In the genomic region with DNA sequence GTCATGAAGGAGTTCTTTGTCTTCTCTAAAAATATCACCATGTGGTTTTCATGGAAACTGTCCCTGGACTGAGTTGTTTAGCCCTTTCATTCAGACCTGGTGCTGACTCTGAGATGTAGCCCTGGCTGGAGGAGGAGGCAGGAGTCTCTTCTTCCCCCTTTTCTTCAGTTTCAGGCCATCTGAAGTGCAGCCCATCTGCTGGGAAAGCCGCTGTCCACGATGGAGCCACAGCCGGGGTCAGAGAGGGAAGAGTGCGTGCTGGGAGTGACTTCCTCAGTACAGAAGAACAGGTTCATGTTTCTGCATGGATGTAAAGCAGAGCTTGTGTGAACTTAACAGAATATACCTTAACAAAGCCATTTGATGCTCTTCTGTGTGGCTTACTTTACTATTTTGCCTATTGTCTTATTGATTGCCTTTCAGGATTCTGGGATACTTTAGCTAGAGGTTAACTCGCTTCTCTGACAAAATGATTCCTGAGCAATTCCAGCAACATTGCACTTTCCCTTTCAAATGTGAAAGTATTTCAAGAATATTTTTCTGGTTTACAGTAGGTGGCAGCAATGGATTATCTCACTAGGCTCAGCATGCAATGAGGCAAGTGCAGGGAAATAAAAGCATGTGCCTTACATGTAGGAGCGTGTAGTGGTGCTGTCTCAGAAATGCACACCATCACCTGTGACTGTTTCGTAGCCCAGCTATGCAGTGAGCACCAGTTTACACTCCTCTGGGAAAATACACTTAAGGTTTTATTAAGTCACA, we compare ENCODE assay signal across 8 mouse cellular contexts. TPM values are rescaled to one million over a fixed set of nuclear protein-coding genes. Genes with fewer than 3 reads are reported as not detected.
DNase-seq lines count a peak whose midpoint lies in the region; ATAC-seq lines count a peak whose summit lies in the region.

No protein-coding gene starts in this region.

- no peak; the same call in 1 of the 2 replicates for ATAC-seq in midbrain, embryonic 14.5 days (ENCODE audit: low FRiP score, low TSS enrichment)
- no peak for ATAC-seq in midbrain, embryonic 11.5 days (ENCODE audit: low FRiP score)
- ATAC-seq in inflammation-experienced regulatory T-cells, adult 6 months = peak; percentile 45

- peak; percentile 78 for DNase-seq in heart, adult 11 months
- no peak for DNase-seq in heart, adult 8-10 months (ENCODE audit: low spot score)
- peak; percentile 82 for DNase-seq in midbrain, embryonic 14.5 days
- DNase-seq in midbrain, embryonic 11.5 days (ENCODE audit: low spot score, missing footprints) = no peak
- peak; percentile 40 to 48 for DNase-seq in thymus, postnatal 36 days
- DNase-seq in spleen, adult 12 weeks (ENCODE audit: low spot score) = no peak
- DNase-seq in adrenal gland, postnatal 10 days = no peak

- H3K27me3 ChIP-seq in midbrain, embryonic 14.5 days (ENCODE audit: control insufficient read depth, insufficient read depth, low read length) = no peaks in the 10 kb centered on the region
- H3K27me3 ChIP-seq in midbrain, embryonic 11.5 days (ENCODE audit: control insufficient read depth, insufficient read depth, low read length) = no peaks in the 10 kb centered on the region

- no peak overlapping the region for H3K4me2 ChIP-seq in midbrain, embryonic 14.5 days (ENCODE audit: low read length)
- no peak overlapping the region for H3K4me2 ChIP-seq in midbrain, embryonic 11.5 days

- H3K9ac ChIP-seq in midbrain, embryonic 14.5 days (replicated peaks; ENCODE audit: low read length) = no peak overlapping the region
- H3K9ac ChIP-seq in midbrain, embryonic 11.5 days (ENCODE audit: low read length) = no peak overlapping the region

- H3K4me3 ChIP-seq in midbrain, embryonic 14.5 days (replicated peaks; ENCODE audit: low read depth, low read length) = no peak overlapping the region
- no peak overlapping the region for H3K4me3 ChIP-seq in midbrain, embryonic 11.5 days (ENCODE audit: low read depth, low read length)

- 62% methylated on average over 7 of the region's 7 CpGs for WGBS in midbrain, embryonic 14.5 days
- WGBS in midbrain, embryonic 11.5 days = 70% methylated on average over 7 of the region's 7 CpGs

- H3K27ac ChIP-seq in midbrain, embryonic 14.5 days (replicated peaks; ENCODE audit: low read depth, low read length) = no peak overlapping the region
- H3K27ac ChIP-seq in midbrain, embryonic 11.5 days (ENCODE audit: low read depth, low read length) = no peak overlapping the region

- H3K9me3 ChIP-seq in midbrain, embryonic 14.5 days (ENCODE audit: control insufficient read depth, low read length) = no peaks in the 10 kb centered on the region
- H3K9me3 ChIP-seq in midbrain, embryonic 11.5 days (ENCODE audit: control insufficient read depth, low read length) = no peaks in the 10 kb centered on the region

- no peaks in the 10 kb centered on the region for H3K4me1 ChIP-seq in midbrain, embryonic 14.5 days (ENCODE audit: control insufficient read depth, insufficient read depth, low read length)
- 0 out of 2 replicates have a peak, but pooled peaks cover 2% of the 10 kb centered on the region for H3K4me1 ChIP-seq in midbrain, embryonic 11.5 days (ENCODE audit: control insufficient read depth, insufficient read depth, low read length)

- H3K36me3 ChIP-seq in midbrain, embryonic 14.5 days (ENCODE audit: control insufficient read depth, insufficient read depth, low read length) = no peaks in the 10 kb centered on the region
- H3K36me3 ChIP-seq in midbrain, embryonic 11.5 days (ENCODE audit: control insufficient read depth, insufficient read depth, low read length) = no peaks in the 10 kb centered on the region

RNA-seq across cellular contexts. Expression of a gene that starts 42.3 kb away (rescaled TPM):
- 1 to 10 TPM in 1 of 4 experiments, under 1 TPM in 3; 0.78 to 1.5 (median 0.84) TPM for total RNA-seq in heart, adult 8-10 months (2022)
- polyA plus RNA-seq in midbrain, embryonic 14.5 days (2014; fragmentation: Nextera tagmentation; extraction: Ambion mirVana) = 6.6 and 9.3 TPM in 2 replicates
- 5.1 and 7.0 TPM in 2 replicates for polyA plus RNA-seq in midbrain, embryonic 11.5 days (2014; fragmentation: Nextera tagmentation; extraction: Ambion mirVana)
- polyA plus RNA-seq in inflammation-experienced regulatory T-cells, adult 6 months (2017; shearing (Covaris generic)) = under 1 TPM; 0.26 to 0.42 (median 0.38) TPM
- total RNA-seq in adrenal gland, postnatal 10 days (2021) = 1 to 10 TPM; 1.6 to 1.7 TPM

RNA-seq across cellular contexts. Expression of a gene that starts 48.9 kb away (rescaled TPM):
- 10 to 100 TPM; 10.8 to 17.3 (median 14.3) TPM for total RNA-seq in heart, adult 8-10 months (2022)
- polyA plus RNA-seq in midbrain, embryonic 14.5 days (2014; fragmentation: Nextera tagmentation; extraction: Ambion mirVana) = 1.2 and 1.6 TPM in 2 replicates
- polyA plus RNA-seq in midbrain, embryonic 11.5 days (2014; fragmentation: Nextera tagmentation; extraction: Ambion mirVana) = 1.9 and 2.0 TPM in 2 replicates
- polyA plus RNA-seq in inflammation-experienced regulatory T-cells, adult 6 months (2017; shearing (Covaris generic)) = 1 to 10 TPM; 3.2 to 7.9 (median 6.3) TPM
- 100 to 1,000 TPM in 1 of 2 experiments, 10 to 100 TPM in 1; 89.8 to 136 TPM for total RNA-seq in adrenal gland, postnatal 10 days (2021)

Comparison
In these comparisons a context has a peak if more than half of its experiments do, and no peak if none do; other contexts are left out.
1. DNase-seq: peak in heart, adult 11 months (single experiment), midbrain, embryonic 14.5 days (single experiment) and thymus, postnatal 36 days (2 of 2); none in heart, adult 8-10 months (single experiment), midbrain, embryonic 11.5 days (single experiment), spleen, adult 12 weeks (single experiment) and adrenal gland, postnatal 10 days (single experiment).